Mouse (Mus musculus): Measurements from ENCODE around the gene Col3a1.

The Col3a1 gene

DNA sequence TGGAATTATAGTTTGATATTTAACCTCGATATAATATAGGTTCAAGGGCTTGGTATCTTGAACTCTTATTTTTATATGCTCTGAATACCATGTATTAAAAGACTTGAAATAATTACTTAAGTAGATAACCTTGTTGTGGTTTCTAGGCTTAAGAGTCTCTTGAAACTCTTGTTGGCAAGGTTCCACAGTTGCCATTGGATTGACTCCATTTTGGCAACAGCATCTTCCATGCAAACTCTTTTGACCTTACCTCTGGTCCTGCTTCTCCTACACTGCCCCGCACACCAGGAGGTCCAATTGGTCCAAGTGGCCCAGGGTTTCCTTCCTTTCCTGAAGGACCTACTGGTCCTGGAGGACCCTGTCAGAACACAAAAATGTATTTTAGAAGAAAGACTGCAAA, 70.5 kb downstream of the Col3a1 start:
- DNase-seq (ENCODE audit: low read depth, low spot score): no peak

Data from CD4-positive helper T cell, adult 2 months (primary cell).